Mouse (Mus musculus) lung, adult 2 months (tissue): ENCODE measurements at regions not wholly inside any gene's neighbourhood (a gene's known extent, or its start where the extent isn't known, plus 50 kb on each side); places are given as distances from the start of the nearest gene placed in this dataset.

ENCODE experiments used
- CTCF ChIP-seq: fragments of 200-500 bp; IDR thresholded peaks from 2 replicates; pipeline ENCODE4 v1.5.1; 2011; ENCODE audit warnings: mild to moderate bottlenecking, low read length, control low read depth; ENCODE audit not compliant: insufficient read depth
- POLR2A ChIP-seq: fragments of 200-500 bp; IDR thresholded peaks from 2 replicates; pipeline ENCODE4 v1.6.1; 2011; ENCODE audit warnings: low read depth, mild to moderate bottlenecking, control low read depth, low read length, borderline replicate concordance; ENCODE audit errors: extremely low read depth

DNA sequence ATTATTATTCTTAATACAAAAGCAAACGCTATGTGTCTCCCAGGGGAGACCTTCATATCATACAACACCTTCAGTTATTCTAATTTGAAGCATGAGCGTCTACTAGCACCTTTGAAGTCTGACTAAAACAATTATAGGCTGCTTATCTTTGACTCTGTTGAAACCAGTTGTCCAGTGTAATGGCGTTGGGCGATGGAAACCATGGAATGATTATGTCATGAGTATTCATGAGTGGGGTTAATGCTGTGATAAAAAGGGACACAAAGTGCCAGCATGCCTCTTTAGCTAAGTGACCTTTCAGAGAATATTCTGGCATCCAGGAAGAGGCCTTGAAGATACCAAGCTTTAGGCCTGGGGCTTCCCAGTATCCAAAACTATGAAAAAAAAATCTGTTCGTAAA, 53.6 kb upstream of the Tent5a start:
- TF ChIP-seq POLR2A: no peak
- TF ChIP-seq CTCF: no peak
